Mouse (Mus musculus): ENCODE data around the gene Tmem104.

- TF ChIP-seq POLR2A (IDR thresholded peaks at IDR 0.05; ENCODE audit: control insufficient read depth, extremely low read depth, insufficient read depth, low read length, poor library complexity) (no peak), CTCF (IDR thresholded peaks at IDR 0.05; ENCODE audit: borderline replicate concordance, control insufficient read depth, extremely low read depth, insufficient read depth, low read length, poor library complexity) (no peak)
Observed at GRCm38 (mm10) chr11:115278176-115278575, 90.9 kb downstream of the Tmem104 start.

All from thymus, adult 2 months (tissue).